Mouse (Mus musculus): ENCODE measurements around the gene Mthfs. TPM values are rescaled to one million over a fixed set of nuclear protein-coding genes. Genes with fewer than 3 reads are reported as not detected.
A peak's percentile ranks its signal among the peaks of the same experiment; 100 is the strongest.
"Not testable (repeated sequence)": the region's sequence is repeated elsewhere in the genome, so short reads cannot be mapped to it uniquely, and the experiment has no call there.

The Mthfs gene
- polyA plus RNA-seq, 1 experiment from 2014 or later: 14.9 TPM

GRCm38 (mm10) chr9:89230897-89231497 is 20.5 kb downstream of the Mthfs start:
- H3K36me3 ChIP-seq (ENCODE audit: control insufficient read depth, insufficient read depth, low read length); DNase-seq (ENCODE audit: low spot score); H3K9me3 ChIP-seq (ENCODE audit: control insufficient read depth, low read length); H3K4me2 ChIP-seq (replicated peaks; ENCODE audit: low read depth, low read length); H3K4me3 ChIP-seq (ENCODE audit: low read depth, low read length); H3K27me3 ChIP-seq (ENCODE audit: control insufficient read depth, insufficient read depth, low read length); H3K9ac ChIP-seq (ENCODE audit: low read depth, low read length); H3K4me1 ChIP-seq (replicated peaks; ENCODE audit: control insufficient read depth, insufficient read depth, low read length); H3K27ac ChIP-seq (ENCODE audit: low read depth, low read length): not testable (repeated sequence)
- 0 out of 2 replicates have a peak, but pooled peaks have one; percentile 28 for ATAC-seq (ENCODE audit: low FRiP score)
- 76% methylated on average over 1 of the region's 2 CpGs for WGBS

GRCm38 (mm10) chr9:89237131-89237530 is 26.7 kb downstream of the Mthfs start:
- 86% methylated on average over 4 of the region's 4 CpGs for WGBS
- not testable (repeated sequence) for ATAC-seq (ENCODE audit: low FRiP score)

GRCm38 (mm10) chr9:89238976-89239505 is 28.6 kb downstream of the Mthfs start:
- H3K9ac ChIP-seq (ENCODE audit: low read depth, low read length); H3K27me3 ChIP-seq (ENCODE audit: control insufficient read depth, insufficient read depth, low read length); H3K9me3 ChIP-seq (ENCODE audit: control insufficient read depth, low read length); ATAC-seq (ENCODE audit: low FRiP score); H3K4me2 ChIP-seq (replicated peaks; ENCODE audit: low read depth, low read length); H3K4me3 ChIP-seq (ENCODE audit: low read depth, low read length); H3K4me1 ChIP-seq (replicated peaks; ENCODE audit: control insufficient read depth, insufficient read depth, low read length); DNase-seq (ENCODE audit: low spot score); H3K36me3 ChIP-seq (ENCODE audit: control insufficient read depth, insufficient read depth, low read length); H3K27ac ChIP-seq (ENCODE audit: low read depth, low read length): not testable (repeated sequence)
- WGBS: 88% methylated on average over 4 of the region's 5 CpGs

More at GRCm38 (mm10) chr9:89237131-89237530, 26.7 kb downstream of the Mthfs start:
- not testable (repeated sequence) for DNase-seq (ENCODE audit: low spot score); H3K27ac ChIP-seq (ENCODE audit: low read depth, low read length); H3K4me2 ChIP-seq (replicated peaks; ENCODE audit: low read depth, low read length); H3K4me3 ChIP-seq (ENCODE audit: low read depth, low read length); H3K9ac ChIP-seq (ENCODE audit: low read depth, low read length); H3K27me3 ChIP-seq (ENCODE audit: control insufficient read depth, insufficient read depth, low read length); H3K36me3 ChIP-seq (ENCODE audit: control insufficient read depth, insufficient read depth, low read length); H3K9me3 ChIP-seq (ENCODE audit: control insufficient read depth, low read length); H3K4me1 ChIP-seq (replicated peaks; ENCODE audit: control insufficient read depth, insufficient read depth, low read length)

GRCm38 (mm10) chr9:89240516-89241019 is 30.1 kb downstream of the Mthfs start:
- not testable (repeated sequence) for H3K36me3 ChIP-seq (ENCODE audit: control insufficient read depth, insufficient read depth, low read length); H3K9me3 ChIP-seq (ENCODE audit: control insufficient read depth, low read length); DNase-seq (ENCODE audit: low spot score); H3K27ac ChIP-seq (ENCODE audit: low read depth, low read length); H3K27me3 ChIP-seq (ENCODE audit: control insufficient read depth, insufficient read depth, low read length); ATAC-seq (ENCODE audit: low FRiP score); H3K4me3 ChIP-seq (ENCODE audit: low read depth, low read length); H3K9ac ChIP-seq (ENCODE audit: low read depth, low read length); H3K4me2 ChIP-seq (replicated peaks; ENCODE audit: low read depth, low read length); H3K4me1 ChIP-seq (replicated peaks; ENCODE audit: control insufficient read depth, insufficient read depth, low read length)
- 84% methylated on average over 3 of the region's 3 CpGs for WGBS

GRCm38 (mm10) chr9:89253400-89253799 is 42.9 kb downstream of the Mthfs start:
- Histone ChIP-seq H3K9ac (ENCODE audit: low read depth, low read length) (no peak overlapping the region), H3K27ac (ENCODE audit: low read depth, low read length) (no peak overlapping the region), H3K9me3 (ENCODE audit: control insufficient read depth, low read length) (no peaks in the 10 kb centered on the region), H3K4me3 (ENCODE audit: low read depth, low read length) (no peak overlapping the region), H3K27me3 (ENCODE audit: control insufficient read depth, insufficient read depth, low read length) (no peaks in the 10 kb centered on the region), H3K4me1 (replicated peaks; ENCODE audit: control insufficient read depth, insufficient read depth, low read length) (no peaks in the 10 kb centered on the region), H3K36me3 (ENCODE audit: control insufficient read depth, insufficient read depth, low read length) (no peaks in the 10 kb centered on the region), H3K4me2 (replicated peaks; ENCODE audit: low read depth, low read length) (no peak overlapping the region)
- 90% methylated on average over 2 of the region's 2 CpGs for WGBS
- no peak for ATAC-seq (ENCODE audit: low FRiP score)
- no peak for DNase-seq (ENCODE audit: low spot score)

GRCm38 (mm10) chr9:89256556-89257335 is 46.3 kb downstream of the Mthfs start:
- 87% methylated on average over 12 of the region's 12 CpGs for WGBS
- H3K27me3 ChIP-seq (ENCODE audit: control insufficient read depth, insufficient read depth, low read length): no peaks in the 10 kb centered on the region
- DNase-seq (ENCODE audit: low spot score) (no peak), ATAC-seq (ENCODE audit: low FRiP score) (no peak)
- no peak overlapping the region for H3K9ac ChIP-seq (ENCODE audit: low read depth, low read length)
- H3K36me3 ChIP-seq (ENCODE audit: control insufficient read depth, insufficient read depth, low read length): no peaks in the 10 kb centered on the region
- H3K27ac ChIP-seq (ENCODE audit: low read depth, low read length): no peak overlapping the region
- H3K9me3 ChIP-seq (ENCODE audit: control insufficient read depth, low read length): no peaks in the 10 kb centered on the region
- H3K4me1 ChIP-seq (replicated peaks; ENCODE audit: control insufficient read depth, insufficient read depth, low read length): no peaks in the 10 kb centered on the region
- H3K4me3 ChIP-seq (ENCODE audit: low read depth, low read length): no peak overlapping the region
- no peak overlapping the region for H3K4me2 ChIP-seq (replicated peaks; ENCODE audit: low read depth, low read length)

GRCm38 (mm10) chr9:89263968-89264367 is 53.5 kb downstream of the Mthfs start:
- ATAC-seq (ENCODE audit: low FRiP score) (no peak), DNase-seq (ENCODE audit: low spot score) (no peak)
- 92% methylated on average over 3 of the region's 3 CpGs for WGBS
- no peak overlapping the region for H3K27ac ChIP-seq (ENCODE audit: low read depth, low read length)
- H3K4me3 ChIP-seq (ENCODE audit: low read depth, low read length): no peak overlapping the region
- H3K9ac ChIP-seq (ENCODE audit: low read depth, low read length): no peak overlapping the region
- no peaks in the 10 kb centered on the region for H3K4me1 ChIP-seq (replicated peaks; ENCODE audit: control insufficient read depth, insufficient read depth, low read length)
- H3K9me3 ChIP-seq (ENCODE audit: control insufficient read depth, low read length): no peaks in the 10 kb centered on the region
- no peak overlapping the region for H3K4me2 ChIP-seq (replicated peaks; ENCODE audit: low read depth, low read length)
- no peaks in the 10 kb centered on the region for H3K27me3 ChIP-seq (ENCODE audit: control insufficient read depth, insufficient read depth, low read length)
- no peaks in the 10 kb centered on the region for H3K36me3 ChIP-seq (ENCODE audit: control insufficient read depth, insufficient read depth, low read length)

- WGBS: 87% methylated on average over 1 of the region's 1 CpGs
Measured at GRCm38 (mm10) chr9:89264571-89264970, 54.1 kb downstream of the Mthfs start.

More at GRCm38 (mm10) chr9:89264571-89264970, 54.1 kb downstream of the Mthfs start:
- Histone ChIP-seq H3K4me1 (replicated peaks; ENCODE audit: control insufficient read depth, insufficient read depth, low read length) (no peaks in the 10 kb centered on the region), H3K36me3 (ENCODE audit: control insufficient read depth, insufficient read depth, low read length) (no peaks in the 10 kb centered on the region), H3K4me3 (ENCODE audit: low read depth, low read length) (no peak overlapping the region), H3K27me3 (ENCODE audit: control insufficient read depth, insufficient read depth, low read length) (no peaks in the 10 kb centered on the region), H3K4me2 (replicated peaks; ENCODE audit: low read depth, low read length) (no peak overlapping the region), H3K9me3 (ENCODE audit: control insufficient read depth, low read length) (no peaks in the 10 kb centered on the region), H3K9ac (ENCODE audit: low read depth, low read length) (no peak overlapping the region), H3K27ac (ENCODE audit: low read depth, low read length) (no peak overlapping the region)
- ATAC-seq (ENCODE audit: low FRiP score) (no peak), DNase-seq (ENCODE audit: low spot score) (no peak)

Data from hindbrain, embryonic 11.5 days (tissue).